Mouse (Mus musculus): ENCODE measurements around the gene Fasn.

- TF ChIP-seq CTCF (IDR thresholded peaks at IDR 0.05; ENCODE audit: low read depth, low read length) (no peak), TAL1 (conservative IDR thresholded peaks at IDR 0.05; ENCODE audit: low read depth, low read length) (no peak), GATA1 (IDR thresholded peaks at IDR 0.05; ENCODE audit: borderline replicate concordance, low read length) (no peak), POLR2AphosphoS5 (IDR thresholded peaks at IDR 0.05; ENCODE audit: insufficient replicate concordance, low read depth, low read length) (no peak), GATA2 (IDR thresholded peaks at IDR 0.05; ENCODE audit: borderline replicate concordance, low read depth, low read length) (no peak)
Observed at GRCm38 (mm10) chr11:120760236-120760635, 64.1 kb downstream of the Fasn start.

Data from G1E (cell line).